Mouse (Mus musculus) limb, embryonic 15.5 days (tissue): Measurements from ENCODE around the gene Oasl2. TPM values are rescaled to one million over a fixed set of nuclear protein-coding genes. Genes with fewer than 3 reads are reported as not detected.
A peak's percentile ranks its signal among the peaks of the same experiment; 100 is the strongest.
"Not testable (repeated sequence)": the region's sequence is repeated elsewhere in the genome, so short reads cannot be mapped to it uniquely, and the experiment has no call there.

ENCODE experiments used
- ATAC-seq: fragments of 200-750 bp; cut with Nextera tagmentation; 2 replicates; pipeline ENCODE4 v1.8.0; 2017; ENCODE audit warnings: low read depth, moderate TSS enrichment; ENCODE audit not compliant: insufficient number of reproducible peaks, low FRiP score, low TSS enrichment
- H3K27ac ChIP-seq: fragments of 300-500 bp; sonication (generic); 2 replicates; pipeline ENCODE4 v1.5.1; 2015; ENCODE audit warnings: moderate library complexity, mild to moderate bottlenecking, inconsistent platforms
- H3K27me3 ChIP-seq: fragments of 300-500 bp; sonication (generic); 2 replicates; pipeline ENCODE4 v1.6.1; 2015; ENCODE audit warnings: inconsistent platforms
- H3K36me3 ChIP-seq: fragments of 300-500 bp; sonication (generic); 2 replicates; pipeline ENCODE4 v1.6.1; 2015; ENCODE audit warnings: inconsistent platforms
- H3K4me1 ChIP-seq: fragments of 300-500 bp; sonication (generic); 2 replicates; pipeline ENCODE4 v1.6.1; 2015; ENCODE audit warnings: inconsistent platforms
- H3K4me2 ChIP-seq: fragments of 300-500 bp; sonication (generic); 2 replicates; pipeline ENCODE4 v1.6.1; 2015; ENCODE audit warnings: mild to moderate bottlenecking, inconsistent platforms
- H3K4me3 ChIP-seq: fragments of 300-500 bp; sonication (generic); 2 replicates; pipeline ENCODE4 v1.5.1; 2015; ENCODE audit warnings: mild to moderate bottlenecking, inconsistent platforms
- H3K9ac ChIP-seq: fragments of 300-500 bp; sonication (generic); 2 replicates; pipeline ENCODE4 v1.6.1; 2015; ENCODE audit warnings: inconsistent platforms
- H3K9me3 ChIP-seq: fragments of 300-500 bp; sonication (generic); 2 replicates; pipeline ENCODE4 v1.6.1; 2016; ENCODE audit warnings: inconsistent platforms
- WGBS: fragments of 180-500 bp; shearing (Covaris S2); methylation state at CpG from one replicate; pipeline ENCODE4 v1.1.7; 2015; 5-methylcytosine and 5-hydroxymethylcytosine counted together
- polyA plus RNA-seq: library from polyadenylated mRNA; unstranded; fragments of >200 nt; fragmentation: Nextera tagmentation; extraction: Ambion mirVana; gene quantifications from 2 replicates; pipeline ENCODE4 v1.2.1, GENCODE M21; 2015

The Oasl2 gene
- 2.6 and 3.2 TPM in 2 replicates for polyA plus RNA-seq

DNA sequence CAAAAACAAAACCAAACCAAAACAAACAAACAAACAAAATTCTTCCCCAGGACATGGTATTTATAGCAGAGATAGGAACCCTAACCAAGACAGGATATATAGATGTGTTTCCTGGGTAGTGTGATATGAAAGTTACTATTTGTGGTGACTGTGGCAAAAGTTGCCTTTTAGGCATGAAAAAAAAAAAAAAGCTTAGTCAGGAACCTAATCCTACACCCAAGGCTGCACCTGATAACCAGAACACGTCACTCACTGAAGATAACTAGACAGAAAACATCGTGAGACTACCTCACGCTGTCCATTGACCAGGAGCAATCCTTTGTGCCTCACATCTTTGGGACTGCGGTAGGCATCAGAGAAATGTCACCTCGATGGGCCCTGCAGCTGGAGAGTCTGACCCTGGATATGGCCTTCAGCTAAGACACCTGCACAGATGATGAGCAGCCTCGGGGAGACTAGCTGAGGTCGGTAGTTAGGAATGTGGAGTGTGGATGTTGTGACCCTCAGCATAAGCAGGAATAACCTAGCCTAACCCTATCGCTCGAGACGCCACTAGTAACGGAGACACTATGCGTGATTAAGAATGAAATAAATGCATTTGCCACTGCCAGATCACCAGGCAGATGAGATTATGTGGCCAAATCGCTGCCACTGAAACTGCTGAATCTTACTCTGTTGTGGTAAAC lies at the start of gene Oasl2:
Oasl2 (plus strand) TSS at position 249 of the 686 bp plus-strand sequence.
- no peak within 1 kb of the TSS for H3K9ac ChIP-seq
- no peaks in the 10 kb centered on the region for H3K9me3 ChIP-seq
- no peak for ATAC-seq
- H3K27me3 ChIP-seq: no peaks in the 10 kb centered on the region
- peaks cover 7% of the 10 kb centered on the region; the same call in 1 of the 2 replicates for H3K4me1 ChIP-seq
- no peak within 1 kb of the TSS for H3K27ac ChIP-seq
- no peaks in the 10 kb centered on the region for H3K36me3 ChIP-seq
- 60% methylated on average over 13 of the region's 13 CpGs for WGBS
- H3K4me3 ChIP-seq: no peak within 1 kb of the TSS
- H3K4me2 ChIP-seq: 0 out of 2 replicates have a peak within 1 kb of the TSS, but pooled peaks have one; percentile 25

- whole genome bisulfite sequencing: 83% methylated on average over 20 of the region's 20 CpGs
- ATAC-seq: no peak
- H3K4me2 ChIP-seq: no peak overlapping the region
- H3K27me3 ChIP-seq: 0 out of 2 replicates have a peak, but pooled peaks cover 2% of the 10 kb centered on the region
- H3K4me3 ChIP-seq: no peak overlapping the region
- no peak overlapping the region for H3K27ac ChIP-seq
- no peaks in the 10 kb centered on the region for H3K4me1 ChIP-seq
- H3K9me3 ChIP-seq: no peaks in the 10 kb centered on the region
- no peaks in the 10 kb centered on the region for H3K36me3 ChIP-seq
- H3K9ac ChIP-seq: no peak overlapping the region
Measured at GRCm38 (mm10) chr5:114851565-114852236, 45.0 kb upstream of the Oasl2 start.

DNA sequence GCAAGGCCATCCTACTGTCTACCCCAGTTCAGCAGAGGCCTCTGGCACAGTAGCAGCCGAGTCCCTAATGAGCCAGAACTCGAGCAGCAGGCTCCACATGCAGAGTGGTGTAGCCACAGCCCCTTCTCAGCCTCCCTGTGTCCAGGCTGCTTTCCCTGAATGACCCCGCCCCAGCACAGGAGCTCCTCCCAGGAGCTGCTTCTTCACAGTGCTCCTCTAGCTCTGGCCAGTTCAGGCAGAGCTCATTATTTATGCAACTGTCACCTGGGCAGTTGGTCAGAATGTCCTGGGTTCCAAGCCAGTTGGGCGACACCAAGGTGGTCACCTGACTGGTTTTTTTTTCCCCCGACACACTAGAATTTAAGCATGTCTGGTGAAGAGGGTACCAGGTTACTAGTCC lies 43.4 kb upstream of the Oasl2 start, which contains the start of gene 4930519G04Rik:
4930519G04Rik (plus strand) TSS at position 301 of the 400 bp plus-strand sequence.
- 61% methylated on average over 4 of the region's 5 CpGs for WGBS
- H3K27me3 ChIP-seq, H3K9ac ChIP-seq, H3K36me3 ChIP-seq, H3K4me2 ChIP-seq, H3K27ac ChIP-seq, ATAC-seq, H3K9me3 ChIP-seq, H3K4me3 ChIP-seq, H3K4me1 ChIP-seq: not testable (repeated sequence)

DNA sequence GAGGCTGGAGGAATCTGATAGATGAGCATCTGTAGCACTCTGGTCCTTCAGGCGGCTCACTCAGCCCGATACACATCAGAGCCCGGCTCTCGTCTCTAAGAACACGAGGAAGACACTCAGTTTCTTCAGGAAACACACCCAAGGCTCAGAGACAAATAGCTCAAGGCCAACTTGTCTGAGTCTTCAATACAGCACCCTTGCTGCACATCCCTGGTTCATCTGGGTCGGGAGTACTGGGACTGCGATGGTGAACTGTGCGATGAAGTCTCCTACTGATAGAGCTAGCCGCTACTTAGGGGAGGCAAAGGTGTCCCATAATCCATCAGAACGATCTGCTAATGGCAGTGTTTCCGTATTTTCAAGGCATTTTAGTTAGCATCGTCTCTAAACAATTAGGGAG lies 38.2 kb upstream of the Oasl2 start, which contains the start of gene Gm9936:
Gm9936 (minus strand) TSS at position 101 of the 400 bp plus-strand sequence.
- ATAC-seq: no peak

DNA sequence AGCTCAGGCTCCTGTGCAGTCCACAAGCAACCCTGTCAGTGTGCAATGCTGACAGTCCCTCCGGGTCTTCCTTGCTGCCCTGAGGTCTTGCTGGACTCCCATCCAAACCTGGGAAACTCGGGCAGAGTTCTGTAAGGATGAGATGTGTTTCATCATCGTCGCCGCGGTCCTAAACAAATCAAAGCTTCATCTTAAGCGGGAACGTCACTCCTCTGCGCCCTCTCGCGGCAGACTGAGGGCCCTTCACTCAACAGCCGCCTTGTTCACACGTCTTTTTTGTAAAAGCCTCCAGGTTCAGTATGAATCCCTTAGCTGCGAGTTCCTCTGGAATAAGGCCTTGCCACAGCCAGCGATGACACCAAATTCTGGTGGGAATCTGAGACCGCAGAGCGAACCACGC lies 37.5 kb upstream of the Oasl2 start:
- H3K27me3 ChIP-seq: 0 out of 2 replicates have a peak, but pooled peaks cover 7% of the 10 kb centered on the region
- peak overlapping the region; percentile 57 for H3K4me2 ChIP-seq
- peak overlapping the region; percentile 18; the same call in 1 of the 2 replicates for H3K9ac ChIP-seq
- WGBS: 5% methylated on average over 18 of the region's 18 CpGs
- H3K27ac ChIP-seq: no peak overlapping the region
- peak overlapping the region; percentile 32 for H3K4me3 ChIP-seq
- H3K4me1 ChIP-seq: peaks cover 4% of the 10 kb centered on the region; the same call in 1 of the 2 replicates
- ATAC-seq: no peak
- H3K36me3 ChIP-seq: no peaks in the 10 kb centered on the region
- no peaks in the 10 kb centered on the region for H3K9me3 ChIP-seq

More for the DNA sequence above, 38.2 kb upstream of the Oasl2 start, which contains the start of gene Gm9936:
- 0 out of 2 replicates have a peak, but pooled peaks cover 7% of the 10 kb centered on the region for H3K27me3 ChIP-seq
- H3K4me3 ChIP-seq: peak within 1 kb of the TSS; percentile 32
- H3K4me2 ChIP-seq: peak within 1 kb of the TSS; percentile 57
- peaks cover 4% of the 10 kb centered on the region; the same call in 1 of the 2 replicates for H3K4me1 ChIP-seq
- peak within 1 kb of the TSS; percentile 18; the same call in 1 of the 2 replicates for H3K9ac ChIP-seq
- no peaks in the 10 kb centered on the region for H3K9me3 ChIP-seq
- no peaks in the 10 kb centered on the region for H3K36me3 ChIP-seq
- WGBS: 83% methylated on average over 12 of the region's 12 CpGs
- no peak within 1 kb of the TSS for H3K27ac ChIP-seq

- no peak overlapping the region for H3K9ac ChIP-seq
- H3K4me1 ChIP-seq: peaks cover 4% of the 10 kb centered on the region; the same call in 1 of the 2 replicates
- 0 out of 2 replicates have a peak, but pooled peaks cover 5% of the 10 kb centered on the region for H3K27me3 ChIP-seq
- no peak overlapping the region for H3K4me3 ChIP-seq
- WGBS: 66% methylated on average over 6 of the region's 6 CpGs
- H3K36me3 ChIP-seq: no peaks in the 10 kb centered on the region
- H3K9me3 ChIP-seq: no peaks in the 10 kb centered on the region
- H3K27ac ChIP-seq: no peak overlapping the region
- no peak overlapping the region for H3K4me2 ChIP-seq
- no peak for ATAC-seq
Measured at GRCm38 (mm10) chr5:114861730-114862129, 35.0 kb upstream of the Oasl2 start.

GRCm38 (mm10) chr5:114864813-114865212 lies 31.9 kb upstream of the Oasl2 start:
- H3K4me3 ChIP-seq: no peak overlapping the region
- no peaks in the 10 kb centered on the region for H3K4me1 ChIP-seq
- H3K9me3 ChIP-seq: peaks cover 9% of the 10 kb centered on the region; the same call in 1 of the 2 replicates
- 79% methylated on average over 7 of the region's 7 CpGs for WGBS
- no peaks in the 10 kb centered on the region for H3K36me3 ChIP-seq
- H3K9ac ChIP-seq: no peak overlapping the region
- no peak overlapping the region for H3K4me2 ChIP-seq
- no peaks in the 10 kb centered on the region for H3K27me3 ChIP-seq
- ATAC-seq: no peak
- H3K27ac ChIP-seq: no peak overlapping the region

GRCm38 (mm10) chr5:114865279-114865678 lies 31.5 kb upstream of the Oasl2 start:
- H3K9ac ChIP-seq: no peak overlapping the region

DNA sequence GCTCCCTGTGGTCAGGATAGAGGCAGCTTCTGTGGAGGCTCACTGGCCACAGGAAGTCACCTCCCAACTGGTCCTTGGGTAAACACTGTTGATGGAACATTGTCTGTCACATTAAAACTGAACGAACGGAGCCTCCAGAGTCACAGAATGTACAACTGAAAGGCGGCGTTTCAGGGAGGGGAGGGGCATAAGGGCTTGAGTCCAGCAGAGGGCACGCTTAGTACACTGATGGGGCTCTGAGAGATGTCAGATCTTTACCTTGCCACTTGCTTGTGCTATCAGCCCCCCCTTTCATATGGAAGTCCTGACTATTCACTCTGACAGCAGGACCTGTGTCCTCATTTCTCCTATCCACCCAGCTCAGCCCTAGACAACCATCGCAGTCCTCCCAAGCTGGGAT lies 20.9 kb upstream of the Oasl2 start:
- Histone ChIP-seq H3K9me3 (no peaks in the 10 kb centered on the region), H3K36me3 (no peaks in the 10 kb centered on the region), H3K4me2 (no peak overlapping the region), H3K27me3 (no peaks in the 10 kb centered on the region), H3K4me1 (peaks cover 13% of the 10 kb centered on the region; the same call in 1 of the 2 replicates), H3K4me3 (no peak overlapping the region), H3K27ac (no peak overlapping the region), H3K9ac (no peak overlapping the region)
- no peak for ATAC-seq
- 57% methylated on average over 6 of the region's 6 CpGs for WGBS

More at GRCm38 (mm10) chr5:114865279-114865678, 31.5 kb upstream of the Oasl2 start:
- Histone ChIP-seq H3K36me3 (no peaks in the 10 kb centered on the region), H3K9me3 (peaks cover 9% of the 10 kb centered on the region; the same call in 1 of the 2 replicates), H3K27me3 (0 out of 2 replicates have a peak, but pooled peaks cover 1% of the 10 kb centered on the region), H3K4me2 (no peak overlapping the region), H3K4me1 (no peaks in the 10 kb centered on the region), H3K27ac (no peak overlapping the region), H3K4me3 (no peak overlapping the region)
- ATAC-seq: no peak
- WGBS: 86% methylated on average over 12 of the region's 12 CpGs

GRCm38 (mm10) chr5:114876331-114876730 lies 20.4 kb upstream of the Oasl2 start:
- Histone ChIP-seq H3K9ac (no peak overlapping the region), H3K27ac (no peak overlapping the region), H3K9me3 (no peaks in the 10 kb centered on the region), H3K4me3 (no peak overlapping the region), H3K27me3 (no peaks in the 10 kb centered on the region), H3K36me3 (no peaks in the 10 kb centered on the region), H3K4me1 (peaks cover 13% of the 10 kb centered on the region; the same call in 1 of the 2 replicates), H3K4me2 (no peak overlapping the region)
- WGBS: 54% methylated on average over 6 of the region's 6 CpGs
- ATAC-seq: no peak

- no peak for ATAC-seq
- H3K27ac ChIP-seq: no peak overlapping the region; the same call in 1 of the 2 replicates
- no peak overlapping the region for H3K4me2 ChIP-seq
Measured at GRCm38 (mm10) chr5:114877487-114877886, 19.2 kb upstream of the Oasl2 start.

More at GRCm38 (mm10) chr5:114877487-114877886, 19.2 kb upstream of the Oasl2 start:
- Histone ChIP-seq H3K36me3 (no peaks in the 10 kb centered on the region), H3K9me3 (no peaks in the 10 kb centered on the region), H3K27me3 (no peaks in the 10 kb centered on the region), H3K4me1 (peaks cover 13% of the 10 kb centered on the region; the same call in 1 of the 2 replicates), H3K9ac (no peak overlapping the region), H3K4me3 (no peak overlapping the region)
- 59% methylated on average over 7 of the region's 7 CpGs for WGBS
